Mouse (Mus musculus) G1E (cell line): ENCODE measurements around the gene Dnah2. TPM values are rescaled to one million over a fixed set of nuclear protein-coding genes. Genes with fewer than 3 reads are reported as not detected.

Experiments used
- ATAC-seq: 2 replicates; pipeline ENCODE4 v1.8.0; 2016; ENCODE audit warnings: mild to moderate bottlenecking; ENCODE audit not compliant: insufficient number of reproducible peaks, poor library complexity, low FRiP score, severe bottlenecking; ENCODE audit errors: extremely low read depth
- DNase-seq: peaks from one replicate; pipeline ENCODE4 v3.0.0; 2012; ENCODE audit warnings: low spot score
- H3K27me3 ChIP-seq: 2 replicates; pipeline ENCODE4 v1.6.1; 2012; ENCODE audit warnings: mild to moderate bottlenecking, low read length, inconsistent platforms; ENCODE audit not compliant: insufficient read depth
- H3K36me3 ChIP-seq: replicated peaks from 2 replicates; pipeline ENCODE3; 2012; ENCODE audit warnings: mild to moderate bottlenecking, inconsistent platforms
- H3K4me1 ChIP-seq: 2 replicates; pipeline ENCODE4 v1.6.1; 2012; ENCODE audit warnings: low read depth, low read length, inconsistent platforms, mixed read lengths; ENCODE audit not compliant: insufficient read depth
- H3K4me3 ChIP-seq: 2 replicates; pipeline ENCODE4 v1.5.1; 2012; ENCODE audit warnings: low read depth, mild to moderate bottlenecking, inconsistent platforms, low read length, moderate library complexity, mixed read lengths
- H3K9me3 ChIP-seq: replicated peaks from 2 replicates; pipeline ENCODE4 v1.6.1; 2012; ENCODE audit warnings: inconsistent platforms
- CTCF ChIP-seq: IDR thresholded peaks from 2 replicates; pipeline ENCODE4 v1.5.1; 2012; ENCODE audit warnings: low read depth, low read length, inconsistent platforms, mixed read lengths
- GATA1 ChIP-seq: IDR thresholded peaks from 2 replicates; pipeline ENCODE4 v1.6.1; 2012; ENCODE audit warnings: borderline replicate concordance, low read length, inconsistent platforms, mixed read lengths
- GATA2 ChIP-seq: IDR thresholded peaks from 2 replicates; pipeline ENCODE4 v1.6.1; 2012; ENCODE audit warnings: low read depth, low read length, inconsistent platforms, borderline replicate concordance
- POLR2AphosphoS5 ChIP-seq: IDR thresholded peaks from 2 replicates; pipeline ENCODE4 v1.6.1; 2012; ENCODE audit warnings: low read depth, low read length, inconsistent platforms; ENCODE audit not compliant: insufficient replicate concordance
- TAL1 ChIP-seq: conservative IDR thresholded peaks from 2 replicates; pipeline ENCODE4 v1.6.1; 2012; ENCODE audit warnings: low read depth, low read length, inconsistent platforms, mixed read lengths
- polyA plus RNA-seq: library from polyadenylated mRNA; stranded (reverse); fragments of >175 nt; gene quantifications from 2 replicates; pipeline ENCODE4 v1.2.3, GENCODE M21; 2012
- total RNA-seq, 2 experiments: library from RNA; stranded (forward) in 1 of 2; stranded (reverse) in 1 of 2; fragments of 200-1000 nt in 1 of 2; fragments of >200 nt in 1 of 2; fragmentation: Nextera tagmentation in 1 of 2; gene quantifications; 2 replicates each; pipeline ENCODE4 v1.2.3; 2014 to 2017

Gene Dnah2
- total and polyA plus RNA-seq, 3 experiments, result 0.13 to 2.6 (median 1.1) TPM

GRCm38 (mm10) chr11:69417449-69418384 is 131.2 kb downstream of the Dnah2 start:
- ATAC-seq (peak; percentile 35), DNase-seq (peak; percentile 76)
- no peaks in the 10 kb centered on the region for H3K9me3 ChIP-seq
- TF ChIP-seq TAL1, result no peak
- no peak; the same call in 1 of the 2 replicates for TF ChIP-seq POLR2AphosphoS5
- peaks cover 82% of the 10 kb centered on the region for H3K4me1 ChIP-seq
- H3K4me3 ChIP-seq, result peak overlapping the region; percentile 78
- H3K36me3 ChIP-seq, result peaks cover 19% of the 10 kb centered on the region
- H3K27me3 ChIP-seq, result no peaks in the 10 kb centered on the region

DNA sequence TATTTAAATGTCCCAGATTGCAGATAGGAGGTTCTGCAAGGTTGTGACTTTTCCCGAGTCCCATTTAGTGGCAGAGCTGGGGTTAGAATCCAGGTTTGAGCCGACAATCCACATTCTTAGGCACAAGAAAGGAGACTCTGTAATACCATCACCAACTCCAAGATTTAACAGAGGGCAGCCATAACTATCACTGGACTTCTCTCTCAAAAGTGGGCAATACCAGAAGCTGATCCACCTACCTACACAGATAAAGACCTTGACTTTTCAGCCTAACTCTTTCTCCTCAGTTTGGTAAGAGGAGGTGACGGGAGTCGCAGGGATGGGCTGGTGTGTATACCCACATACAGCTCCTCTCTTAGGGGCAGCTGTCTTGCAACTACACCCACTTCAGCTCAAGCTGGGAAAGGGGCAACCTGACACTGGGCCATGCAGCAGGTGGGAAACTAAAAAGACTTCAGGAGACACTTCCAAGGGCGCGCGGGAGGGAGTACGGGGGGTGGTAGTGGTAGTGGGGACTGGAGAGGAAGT is 131.9 kb downstream of the Dnah2 start:
- H3K4me1 ChIP-seq, result peaks cover 84% of the 10 kb centered on the region
- H3K36me3 ChIP-seq, result peaks cover 27% of the 10 kb centered on the region
- DNase-seq, result no peak
- H3K4me3 ChIP-seq, result peak overlapping the region; percentile 78
- no peaks in the 10 kb centered on the region for H3K9me3 ChIP-seq
- no peak for ATAC-seq
- H3K27me3 ChIP-seq, result no peaks in the 10 kb centered on the region
- TF ChIP-seq GATA2, result no peak

DNA sequence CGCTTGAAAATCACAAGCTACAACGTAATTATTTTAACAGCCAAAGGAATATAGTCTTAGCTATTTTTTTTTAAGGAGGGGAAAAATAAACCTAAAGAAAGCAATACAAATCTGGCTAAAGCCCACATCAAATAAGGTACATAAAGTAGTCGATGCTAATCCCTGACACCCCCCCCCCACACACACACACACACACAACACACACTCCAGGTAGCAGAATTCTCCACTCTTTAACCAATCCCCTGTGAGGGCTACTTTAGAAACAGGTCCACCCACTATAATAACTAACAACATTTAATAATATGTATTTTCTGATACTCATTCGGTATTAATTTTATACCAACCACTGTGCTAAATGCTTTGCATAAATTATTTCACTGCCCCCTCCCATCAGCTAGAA is 132.4 kb downstream of the Dnah2 start:
- peak overlapping the region; percentile 78 for H3K4me3 ChIP-seq
- no peak for DNase-seq
- H3K27me3 ChIP-seq, result no peaks in the 10 kb centered on the region
- ATAC-seq, result no peak
- peaks cover 86% of the 10 kb centered on the region for H3K4me1 ChIP-seq
- H3K36me3 ChIP-seq, result peaks cover 31% of the 10 kb centered on the region
- TF ChIP-seq POLR2AphosphoS5, result no peak
- TF ChIP-seq CTCF, result no peak
- TF ChIP-seq GATA2, result no peak
- no peak for TF ChIP-seq TAL1
- TF ChIP-seq GATA1, result no peak
- H3K9me3 ChIP-seq, result no peaks in the 10 kb centered on the region

- no peaks in the 10 kb centered on the region for H3K9me3 ChIP-seq
- H3K27me3 ChIP-seq, result no peaks in the 10 kb centered on the region
- ATAC-seq (no peak), DNase-seq (peak; percentile 71)
- TF ChIP-seq POLR2AphosphoS5 (no peak), GATA1 (no peak), TAL1 (no peak), GATA2 (no peak), CTCF (no peak)
- peaks cover 81% of the 10 kb centered on the region for H3K4me1 ChIP-seq
- H3K4me3 ChIP-seq, result peak overlapping the region; percentile 78
- peaks cover 33% of the 10 kb centered on the region for H3K36me3 ChIP-seq
Observed at GRCm38 (mm10) chr11:69415668-69416451, 133.1 kb downstream of the Dnah2 start.

GRCm38 (mm10) chr11:69415327-69415667 is 133.6 kb downstream of the Dnah2 start:
- peaks cover 81% of the 10 kb centered on the region for H3K4me1 ChIP-seq
- H3K27me3 ChIP-seq, result no peaks in the 10 kb centered on the region
- TF ChIP-seq TAL1 (no peak), CTCF (no peak), GATA1 (no peak)
- DNase-seq (no peak), ATAC-seq (no peak)
- peak overlapping the region; percentile 78 for H3K4me3 ChIP-seq
- no peaks in the 10 kb centered on the region for H3K9me3 ChIP-seq
- peaks cover 33% of the 10 kb centered on the region for H3K36me3 ChIP-seq

DNA sequence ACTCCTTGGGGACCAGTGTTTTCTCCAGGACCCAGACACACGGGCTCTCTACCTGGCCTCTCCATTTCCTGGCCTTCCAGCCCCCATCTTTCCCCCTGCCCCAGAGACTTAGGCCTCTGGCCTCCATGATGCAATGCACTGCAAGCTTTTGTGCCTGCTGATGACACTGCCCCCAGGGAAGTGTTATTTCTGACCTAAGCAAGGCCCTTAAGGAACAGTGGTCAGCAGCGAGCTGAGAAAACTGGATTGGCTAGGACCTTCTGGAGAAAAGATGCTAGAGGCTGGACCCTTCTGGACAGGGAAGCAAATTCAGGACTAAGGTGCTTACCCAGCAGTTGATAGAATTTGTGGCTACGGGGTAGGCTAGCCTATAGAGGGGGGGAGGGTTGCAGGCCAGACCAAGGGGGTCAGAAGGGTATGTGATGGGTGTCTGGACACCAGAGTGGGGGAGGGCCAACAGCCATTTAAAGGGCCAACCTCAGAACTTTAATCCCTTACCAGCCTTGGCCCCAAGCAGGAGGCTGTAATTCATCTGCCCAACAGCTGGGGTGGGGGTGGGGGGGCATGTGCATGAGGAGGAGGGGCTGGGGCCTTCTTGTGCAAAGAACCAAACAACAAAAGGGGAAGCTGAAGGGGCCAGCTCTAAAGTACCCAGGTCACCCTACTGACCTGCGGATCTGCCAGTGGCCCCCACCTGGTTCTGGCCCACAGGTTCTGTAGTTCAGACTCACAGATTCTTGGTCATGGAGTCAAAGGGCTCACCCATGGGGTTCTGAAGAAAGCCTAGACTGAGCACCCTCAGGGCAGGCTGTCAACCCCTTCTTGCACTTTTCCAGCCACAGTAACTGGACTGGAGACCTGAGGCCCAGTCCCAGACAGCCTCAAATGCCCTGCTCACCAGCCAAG is 134.2 kb downstream of the Dnah2 start:
- TF ChIP-seq CTCF, result no peak
- no peak for TF ChIP-seq GATA2
- TF ChIP-seq TAL1, result no peak
- TF ChIP-seq POLR2AphosphoS5, result no peak
- no peak for TF ChIP-seq GATA1
- Histone ChIP-seq H3K4me3 (peak overlapping the region; percentile 78), H3K27me3 (no peaks in the 10 kb centered on the region), H3K9me3 (no peaks in the 10 kb centered on the region), H3K4me1 (peaks cover 82% of the 10 kb centered on the region), H3K36me3 (peaks cover 33% of the 10 kb centered on the region)
- no peak for ATAC-seq
- no peak for DNase-seq
